Mouse (Mus musculus): ENCODE data around the gene Casp6. TPM values are rescaled to one million over a fixed set of nuclear protein-coding genes. Genes with fewer than 3 reads are reported as not detected.

The Casp6 gene
- total and polyA plus RNA-seq, 2 experiments from 2014 or later = 20.8 to 48.7 TPM

DNA sequence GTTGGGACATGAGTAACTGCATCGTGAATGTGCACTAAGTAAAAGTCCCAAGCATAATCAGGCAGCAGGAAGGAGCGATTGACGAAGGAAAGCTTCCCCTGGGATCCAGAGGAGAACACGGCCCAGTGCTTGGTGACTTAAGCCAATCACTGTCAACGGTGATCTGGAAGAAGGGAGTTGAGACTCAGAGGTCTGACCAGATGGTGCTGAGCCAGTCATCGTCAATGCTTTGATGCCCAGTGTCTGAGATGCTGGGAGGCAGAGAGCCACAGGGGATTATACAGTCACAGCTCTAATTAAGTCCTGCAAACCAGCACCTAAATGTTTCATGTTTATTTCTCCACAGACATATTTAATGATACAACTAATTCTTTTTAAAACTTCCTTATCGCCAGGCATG lies 37.8 kb downstream of the Casp6 start:
- 55% methylated on average over 7 of the region's 7 CpGs for WGBS
- Histone ChIP-seq H3K4me3 (ENCODE audit: low read depth, low read length) (no peak overlapping the region), H3K9ac (replicated peaks; ENCODE audit: low read depth, low read length) (no peak overlapping the region), H3K9me3 (replicated peaks; ENCODE audit: control insufficient read depth, low read length) (no peaks in the 10 kb centered on the region), H3K4me1 (ENCODE audit: control insufficient read depth, insufficient read depth) (no peaks in the 10 kb centered on the region), H3K27ac (ENCODE audit: low read depth) (no peak overlapping the region), H3K36me3 (replicated peaks; ENCODE audit: control insufficient read depth, insufficient read depth, low read length) (no peaks in the 10 kb centered on the region), H3K4me2 (ENCODE audit: low read depth, low read length) (no peak overlapping the region), H3K27me3 (ENCODE audit: control insufficient read depth, insufficient read depth, low read length) (no peaks in the 10 kb centered on the region)
- DNase-seq (ENCODE audit: low spot score) (no peak), ATAC-seq (ENCODE audit: insufficient read depth, low read depth) (no peak)
- TF ChIP-seq EP300 (IDR thresholded peaks at IDR 0.05; ENCODE audit: low read depth) (no peak), CTCF (IDR thresholded peaks at IDR 0.05; ENCODE audit: low read depth) (no peak)

DNA sequence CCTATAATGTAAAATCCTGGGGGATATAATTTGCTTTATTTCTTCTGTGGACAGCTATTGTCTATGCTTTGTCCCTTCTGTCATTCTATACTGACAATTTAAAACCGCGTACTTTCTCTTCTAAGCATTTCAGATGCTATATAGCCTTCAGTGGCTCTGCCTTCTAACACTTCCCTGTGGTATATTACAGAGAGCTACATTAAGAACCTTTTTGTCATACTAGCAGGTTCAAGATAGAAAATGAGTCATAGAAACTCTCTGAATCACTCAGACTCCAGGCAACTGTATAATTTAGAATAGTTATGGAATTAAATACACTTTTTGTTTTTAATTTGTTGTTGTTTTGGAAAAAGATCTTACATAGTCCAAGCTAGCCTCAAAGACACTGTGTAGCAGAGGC lies 39.6 kb downstream of the Casp6 start:
- no peaks in the 10 kb centered on the region for H3K36me3 ChIP-seq (replicated peaks; ENCODE audit: control insufficient read depth, insufficient read depth, low read length)
- H3K27me3 ChIP-seq (ENCODE audit: control insufficient read depth, insufficient read depth, low read length) = no peaks in the 10 kb centered on the region
- H3K4me2 ChIP-seq (ENCODE audit: low read depth, low read length) = no peak overlapping the region
- no peak for TF ChIP-seq EP300 (IDR thresholded peaks at IDR 0.05; ENCODE audit: low read depth)
- no peak for TF ChIP-seq CTCF (IDR thresholded peaks at IDR 0.05; ENCODE audit: low read depth)
- H3K9ac ChIP-seq (replicated peaks; ENCODE audit: low read depth, low read length) = no peak overlapping the region
- H3K27ac ChIP-seq (ENCODE audit: low read depth) = no peak overlapping the region
- DNase-seq (ENCODE audit: low spot score) (no peak), ATAC-seq (ENCODE audit: insufficient read depth, low read depth) (no peak)
- no peaks in the 10 kb centered on the region for H3K9me3 ChIP-seq (replicated peaks; ENCODE audit: control insufficient read depth, low read length)
- no peak overlapping the region for H3K4me3 ChIP-seq (ENCODE audit: low read depth, low read length)
- 79% methylated on average over 2 of the region's 2 CpGs for WGBS
- no peaks in the 10 kb centered on the region for H3K4me1 ChIP-seq (ENCODE audit: control insufficient read depth, insufficient read depth)

DNA sequence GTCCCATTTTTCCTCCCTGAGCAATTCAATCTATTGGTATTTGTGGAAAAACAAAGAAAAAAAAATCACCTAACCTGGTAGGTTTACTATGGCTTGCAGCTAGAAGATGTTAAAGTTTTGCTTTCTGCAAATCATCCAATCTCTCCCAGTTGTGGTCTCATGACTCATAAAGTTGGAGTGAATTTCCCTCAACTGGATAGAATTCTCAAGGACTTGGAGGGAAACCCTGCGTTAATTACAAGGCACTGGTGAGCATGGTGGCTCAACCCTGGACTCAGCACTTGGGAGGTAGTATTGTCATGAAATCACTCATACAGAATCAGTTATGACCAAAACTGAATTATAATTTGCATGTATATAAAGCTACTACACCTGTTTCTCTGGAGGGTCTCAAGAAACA lies 40.1 kb downstream of the Casp6 start:
- H3K4me1 ChIP-seq (ENCODE audit: control insufficient read depth, insufficient read depth) = no peaks in the 10 kb centered on the region
- H3K36me3 ChIP-seq (replicated peaks; ENCODE audit: control insufficient read depth, insufficient read depth, low read length) = no peaks in the 10 kb centered on the region
- no peaks in the 10 kb centered on the region for H3K9me3 ChIP-seq (replicated peaks; ENCODE audit: control insufficient read depth, low read length)
- DNase-seq (ENCODE audit: low spot score) (no peak), ATAC-seq (ENCODE audit: insufficient read depth, low read depth) (no peak)
- H3K27me3 ChIP-seq (ENCODE audit: control insufficient read depth, insufficient read depth, low read length) = no peaks in the 10 kb centered on the region
- H3K9ac ChIP-seq (replicated peaks; ENCODE audit: low read depth, low read length) = no peak overlapping the region
- no peak overlapping the region for H3K4me2 ChIP-seq (ENCODE audit: low read depth, low read length)
- H3K27ac ChIP-seq (ENCODE audit: low read depth) = no peak overlapping the region
- WGBS = 100% methylated on average over 1 of the region's 1 CpGs
- TF ChIP-seq EP300 (IDR thresholded peaks at IDR 0.05; ENCODE audit: low read depth) (no peak), CTCF (IDR thresholded peaks at IDR 0.05; ENCODE audit: low read depth) (no peak)
- H3K4me3 ChIP-seq (ENCODE audit: low read depth, low read length) = no peak overlapping the region

DNA sequence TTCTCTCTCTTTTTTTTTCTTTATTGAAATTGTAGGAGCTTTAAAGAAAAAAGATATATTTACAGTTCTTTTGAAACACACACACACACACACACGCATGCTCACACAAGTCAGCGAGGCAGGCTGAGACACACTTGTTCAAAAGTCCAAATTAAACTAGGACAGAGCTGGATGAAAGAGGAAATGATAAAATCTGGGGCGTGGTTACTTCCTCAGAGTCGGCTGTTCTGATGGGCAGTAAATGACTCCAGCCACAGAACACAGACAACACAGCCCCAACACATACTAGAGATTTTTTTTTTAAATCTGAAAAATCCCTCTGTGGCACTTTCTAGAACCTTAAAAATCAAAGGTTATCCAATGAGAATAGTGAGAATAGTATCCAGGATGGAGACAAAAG lies 42.6 kb downstream of the Casp6 start:
- whole genome bisulfite sequencing = 51% methylated on average over 4 of the region's 4 CpGs
- no peak for DNase-seq (ENCODE audit: low spot score)
- no peaks in the 10 kb centered on the region for H3K9me3 ChIP-seq (replicated peaks; ENCODE audit: control insufficient read depth, low read length)
- no peak overlapping the region for H3K4me3 ChIP-seq (ENCODE audit: low read depth, low read length)
- TF ChIP-seq EP300 (IDR thresholded peaks at IDR 0.05; ENCODE audit: low read depth) = no peak
- no peaks in the 10 kb centered on the region for H3K27me3 ChIP-seq (ENCODE audit: control insufficient read depth, insufficient read depth, low read length)
- H3K4me1 ChIP-seq (ENCODE audit: control insufficient read depth, insufficient read depth) = no peaks in the 10 kb centered on the region
- H3K9ac ChIP-seq (replicated peaks; ENCODE audit: low read depth, low read length) = no peak overlapping the region
- no peak for ATAC-seq (ENCODE audit: insufficient read depth, low read depth)
- no peaks in the 10 kb centered on the region for H3K36me3 ChIP-seq (replicated peaks; ENCODE audit: control insufficient read depth, insufficient read depth, low read length)
- H3K27ac ChIP-seq (ENCODE audit: low read depth) = no peak overlapping the region
- no peak overlapping the region for H3K4me2 ChIP-seq (ENCODE audit: low read depth, low read length)

DNA sequence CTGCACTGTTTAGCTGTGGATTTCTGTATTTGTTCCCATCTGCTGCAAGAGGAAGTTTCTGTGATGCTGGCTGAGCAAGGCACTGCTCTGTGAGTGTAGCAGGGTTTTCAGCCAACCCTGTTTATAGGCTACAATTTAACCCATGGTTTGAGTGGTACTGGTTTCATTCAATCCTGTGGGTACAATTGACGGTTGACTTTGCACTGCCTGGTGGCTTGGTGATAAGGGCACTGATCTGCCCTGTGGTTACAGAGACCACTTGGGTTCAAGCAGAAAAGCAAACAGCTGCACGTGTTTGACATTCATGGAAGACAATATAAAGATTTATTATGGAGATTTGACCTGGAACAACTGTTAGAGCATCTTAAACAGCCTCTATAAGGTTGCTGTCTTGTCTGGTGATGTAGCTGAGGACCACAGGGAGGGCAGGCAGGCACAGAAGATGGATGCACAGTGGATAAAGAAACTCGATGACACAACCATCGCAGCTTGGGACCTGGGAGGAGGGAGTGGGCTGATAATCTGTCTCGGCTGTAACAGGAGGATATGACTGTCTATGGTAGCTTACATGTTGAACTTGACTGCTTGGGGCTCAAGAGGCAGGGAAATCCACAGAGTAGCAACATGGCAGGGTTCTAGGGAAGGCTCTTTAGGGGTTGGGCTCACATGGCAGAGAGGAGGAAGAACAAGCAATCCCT lies 45.1 kb downstream of the Casp6 start:
- H3K9me3 ChIP-seq (replicated peaks; ENCODE audit: control insufficient read depth, low read length) = no peaks in the 10 kb centered on the region
- no peak overlapping the region for H3K27ac ChIP-seq (ENCODE audit: low read depth)
- no peaks in the 10 kb centered on the region for H3K4me1 ChIP-seq (ENCODE audit: control insufficient read depth, insufficient read depth)
- WGBS = 60% methylated on average over 5 of the region's 5 CpGs
- H3K36me3 ChIP-seq (replicated peaks; ENCODE audit: control insufficient read depth, insufficient read depth, low read length) = no peaks in the 10 kb centered on the region
- no peaks in the 10 kb centered on the region for H3K27me3 ChIP-seq (ENCODE audit: control insufficient read depth, insufficient read depth, low read length)
- no peak for ATAC-seq (ENCODE audit: insufficient read depth, low read depth)
- H3K4me2 ChIP-seq (ENCODE audit: low read depth, low read length) = no peak overlapping the region
- no peak overlapping the region for H3K4me3 ChIP-seq (ENCODE audit: low read depth, low read length)
- H3K9ac ChIP-seq (replicated peaks; ENCODE audit: low read depth, low read length) = no peak overlapping the region
- DNase-seq (ENCODE audit: low spot score) = no peak
- TF ChIP-seq CTCF (IDR thresholded peaks at IDR 0.05; ENCODE audit: low read depth) (no peak), EP300 (IDR thresholded peaks at IDR 0.05; ENCODE audit: low read depth) (no peak)

DNA sequence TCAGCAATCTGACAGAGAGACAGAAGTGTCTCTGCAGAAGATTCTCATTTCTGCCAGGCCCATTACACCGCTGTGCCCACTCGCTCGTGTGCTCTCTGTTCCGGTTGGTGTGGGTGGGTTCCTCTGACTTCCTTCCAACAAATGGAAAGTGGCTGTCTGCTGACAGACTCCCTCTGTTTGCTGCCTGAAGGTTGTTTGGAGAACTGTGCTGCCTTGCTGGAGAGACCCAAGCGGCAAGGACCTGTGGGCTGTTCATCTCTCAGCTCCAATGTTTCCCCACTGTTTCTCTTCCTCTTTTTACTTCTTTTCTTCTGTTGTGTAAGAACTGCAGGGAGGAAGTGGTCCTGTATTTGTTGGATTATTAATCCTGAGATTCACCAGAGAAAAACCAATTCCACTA lies 47.1 kb downstream of the Casp6 start:
- no peak for DNase-seq (ENCODE audit: low spot score)
- H3K36me3 ChIP-seq (replicated peaks; ENCODE audit: control insufficient read depth, insufficient read depth, low read length) = no peaks in the 10 kb centered on the region
- no peak overlapping the region for H3K27ac ChIP-seq (ENCODE audit: low read depth)
- WGBS = 71% methylated on average over 5 of the region's 5 CpGs
- no peaks in the 10 kb centered on the region for H3K9me3 ChIP-seq (replicated peaks; ENCODE audit: control insufficient read depth, low read length)
- H3K4me3 ChIP-seq (ENCODE audit: low read depth, low read length) = no peak overlapping the region
- H3K4me1 ChIP-seq (ENCODE audit: control insufficient read depth, insufficient read depth) = no peaks in the 10 kb centered on the region
- no peak for TF ChIP-seq CTCF (IDR thresholded peaks at IDR 0.05; ENCODE audit: low read depth)
- no peak for TF ChIP-seq EP300 (IDR thresholded peaks at IDR 0.05; ENCODE audit: low read depth)
- ATAC-seq (ENCODE audit: insufficient read depth, low read depth) = no peak
- no peaks in the 10 kb centered on the region for H3K27me3 ChIP-seq (ENCODE audit: control insufficient read depth, insufficient read depth, low read length)
- no peak overlapping the region for H3K4me2 ChIP-seq (ENCODE audit: low read depth, low read length)
- no peak overlapping the region for H3K9ac ChIP-seq (replicated peaks; ENCODE audit: low read depth, low read length)
